Mouse (Mus musculus): ENCODE data around the gene Olfr1166. TPM values are rescaled to one million over a fixed set of nuclear protein-coding genes. Genes with fewer than 3 reads are reported as not detected.
"Not testable (repeated sequence)": the region's sequence is repeated elsewhere in the genome, so short reads cannot be mapped to it uniquely, and the experiment has no call there.

Olfr1166 gene
- not detected for total RNA-seq (2022)

GRCm38 (mm10) chr2:88128172-88128571, at the start of gene Olfr1166:
Gene Olfr1166, minus strand, starts transcription at chr2:88128272.
- no peak for DNase-seq (ENCODE audit: low spot score in 2 of 2)

GRCm38 (mm10) chr2:88155093-88155492, 27.0 kb upstream of the Olfr1166 start, which contains the start of gene Olfr1167:
Gene Olfr1167, minus strand, starts transcription at chr2:88155193.
- not testable (repeated sequence) for DNase-seq (ENCODE audit: low spot score in 2 of 2)

GRCm38 (mm10) chr2:88093866-88094265, 34.2 kb downstream of the Olfr1166 start, which contains the start of gene Olfr1164:
Gene Olfr1164, minus strand, starts transcription at chr2:88093966.
- DNase-seq (ENCODE audit: low spot score in 2 of 2), result no peak

Other genes with a start within 250 kb of the Olfr1166 start
- not detected for gene Olfr1153, start 233.3 kb downstream of the Olfr1166 start, total RNA-seq (2022)
- not detected for gene Olfr1154, start 223.1 kb downstream of the Olfr1166 start, total RNA-seq (2022)
- gene Olfr1155, start 183.1 kb downstream of the Olfr1166 start, total RNA-seq (2022), result not detected
- gene Olfr1156, start 175.2 kb downstream of the Olfr1166 start, total RNA-seq (2022), result under 1 TPM in 3 of 4 experiments, not detected in 1; 0.14 to 0.23 (median 0.22) TPM
- gene Olfr1157, start 160.0 kb downstream of the Olfr1166 start, total RNA-seq (2022), result not detected
- not detected for gene Olfr74, start 153.6 kb downstream of the Olfr1166 start, total RNA-seq (2022)
- gene Olfr1158, start 138.2 kb downstream of the Olfr1166 start, total RNA-seq (2022), result not detected
- gene Olfr1160, start 120.0 kb downstream of the Olfr1166 start, total RNA-seq (2022), result not detected
- not detected for gene Olfr1161, start 105.5 kb downstream of the Olfr1166 start, total RNA-seq (2022)
- gene Olfr73, start 90.6 kb downstream of the Olfr1166 start, total RNA-seq (2022), result not detected
- not detected for gene Olfr1162, start 77.1 kb downstream of the Olfr1166 start, total RNA-seq (2022)
- not detected for gene Olfr1163, start 56.4 kb downstream of the Olfr1166 start, total RNA-seq (2022)
- gene Olfr1164, start 34.3 kb downstream of the Olfr1166 start, total RNA-seq (2022), result not detected
- gene Olfr1167, start 26.9 kb upstream of the Olfr1166 start, total RNA-seq (2022), result not detected
- not detected for gene Olfr1168, start 53.6 kb upstream of the Olfr1166 start, total RNA-seq (2022)
- gene Olfr1170, start 100.1 kb upstream of the Olfr1166 start, total RNA-seq (2022), result not detected
- not detected for gene Olfr1173, start 151.6 kb upstream of the Olfr1166 start, total RNA-seq (2022)
- gene Olfr1174-ps, start 186.9 kb upstream of the Olfr1166 start, total RNA-seq (2022), result not detected
- gene Olfr1175-ps, start 198.9 kb upstream of the Olfr1166 start, total RNA-seq (2022), result not detected
- gene Olfr1176, start 208.4 kb upstream of the Olfr1166 start, total RNA-seq (2022), result not detected
- not detected for gene Olfr1177-ps, start 218.2 kb upstream of the Olfr1166 start, total RNA-seq (2022)

Data from left cerebral cortex, adult 8-10 months (tissue).